Mouse (Mus musculus) adipocyte (in vitro differentiated cells): ENCODE results near the gene Fdx1.

ENCODE experiments used
- DNase-seq: peaks from one replicate; pipeline ENCODE4 v3.0.0-alpha.2; 2016; ENCODE audit warnings: low spot score

Fdx1 gene

GRCm38 (mm10) chr9:51962975-51963701 lies at the start of gene Fdx1:
Gene Fdx1 (minus strand): TSS chr9:51963556.
- peak; percentile 87 for DNase-seq

GRCm38 (mm10) chr9:52012781-52013436 lies 49.6 kb upstream of the Fdx1 start:
- DNase-seq = peak; percentile 25

DNA sequence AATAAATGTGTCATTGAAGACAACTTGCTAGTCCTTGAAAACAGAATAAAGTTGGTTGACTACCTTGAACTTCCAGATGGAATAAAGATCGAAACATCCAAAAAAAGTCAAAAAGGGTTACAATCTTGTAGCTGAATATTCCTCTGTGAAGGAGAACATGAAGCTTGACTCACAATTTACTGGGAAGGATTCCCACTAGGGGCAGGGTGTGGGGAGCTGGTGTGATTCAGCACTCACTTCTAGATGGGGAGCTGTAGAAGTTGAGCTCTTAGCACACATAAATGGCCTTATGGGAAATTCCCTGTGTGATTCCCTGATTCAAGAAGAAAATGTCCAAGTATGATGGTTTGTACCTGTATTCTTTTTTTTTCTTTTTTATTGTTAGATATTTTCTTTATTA lies 49.0 kb upstream of the Fdx1 start:
- DNase-seq = peak; percentile 67

GRCm38 (mm10) chr9:52008511-52008910 lies 45.2 kb upstream of the Fdx1 start:
- DNase-seq = no peak

DNA sequence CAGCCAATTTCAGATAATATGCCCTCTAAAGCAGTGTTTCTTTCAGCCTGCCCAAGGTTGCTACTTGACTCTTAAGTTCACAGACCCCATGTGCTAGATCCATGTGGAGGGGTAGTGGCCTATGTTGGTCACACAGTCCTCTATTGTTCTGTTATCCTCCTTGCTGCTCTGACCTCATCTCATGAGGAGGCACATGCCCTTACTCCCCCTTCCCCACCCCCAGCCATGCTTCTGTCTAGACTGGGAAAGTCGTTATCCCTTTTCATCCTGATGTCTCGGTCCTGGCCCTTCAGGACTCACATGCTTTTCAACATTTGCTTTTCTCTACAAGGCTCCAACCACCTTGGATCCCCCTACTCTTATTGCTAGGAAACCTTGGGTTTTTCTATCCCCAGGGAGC lies 44.0 kb upstream of the Fdx1 start:
- DNase-seq = no peak

DNA sequence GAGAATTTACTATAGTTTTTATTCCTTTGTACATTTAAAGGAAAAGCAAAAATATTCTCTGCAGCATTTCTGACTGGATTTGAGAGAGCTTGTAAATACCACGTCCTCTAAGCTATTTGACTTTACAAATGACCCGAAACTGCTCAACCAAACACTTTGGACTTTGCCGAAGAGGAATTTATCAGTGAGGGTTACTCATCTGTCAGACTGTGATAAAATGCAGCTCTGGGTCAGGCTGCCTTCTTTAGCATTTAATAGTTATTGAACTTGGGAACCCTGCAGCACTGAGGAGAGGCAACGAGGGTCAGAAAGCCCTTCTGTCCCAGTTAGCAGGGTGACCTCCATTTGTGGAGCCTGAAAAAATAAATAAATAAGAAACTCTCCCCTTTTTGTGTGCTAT lies 40.1 kb upstream of the Fdx1 start:
- no peak for DNase-seq

GRCm38 (mm10) chr9:51995331-51996099 lies 32.2 kb upstream of the Fdx1 start:
- peak; percentile 56 for DNase-seq

DNA sequence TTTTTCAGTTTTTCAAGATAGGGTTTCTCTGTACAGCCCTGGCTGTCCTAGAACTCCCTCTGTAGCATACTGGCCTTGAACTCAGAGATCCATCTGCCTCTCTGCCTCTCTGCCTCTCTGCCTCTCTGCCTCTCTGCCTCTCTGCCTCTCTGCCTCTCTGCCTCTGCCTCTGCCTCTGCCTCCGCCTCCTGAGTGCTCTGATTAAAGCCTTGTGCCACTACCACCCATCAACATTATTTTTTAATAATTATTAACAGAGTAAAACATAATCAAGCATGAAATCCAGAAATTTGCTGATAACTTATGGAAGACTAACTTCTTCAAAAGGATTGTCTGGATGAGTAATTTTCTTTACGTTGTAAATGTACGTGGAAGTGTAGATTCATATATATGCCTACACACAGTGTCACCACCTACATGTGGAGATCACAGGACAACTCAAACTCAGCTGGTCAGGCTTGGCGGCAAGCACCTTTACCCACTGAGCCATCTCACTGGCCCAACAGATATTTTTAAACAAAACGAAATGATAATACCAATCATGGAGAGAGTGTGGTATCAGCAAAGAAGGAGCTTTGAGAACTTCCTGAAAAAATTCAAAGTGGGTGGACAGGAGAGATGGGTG lies 31.4 kb upstream of the Fdx1 start:
- no peak for DNase-seq

DNA sequence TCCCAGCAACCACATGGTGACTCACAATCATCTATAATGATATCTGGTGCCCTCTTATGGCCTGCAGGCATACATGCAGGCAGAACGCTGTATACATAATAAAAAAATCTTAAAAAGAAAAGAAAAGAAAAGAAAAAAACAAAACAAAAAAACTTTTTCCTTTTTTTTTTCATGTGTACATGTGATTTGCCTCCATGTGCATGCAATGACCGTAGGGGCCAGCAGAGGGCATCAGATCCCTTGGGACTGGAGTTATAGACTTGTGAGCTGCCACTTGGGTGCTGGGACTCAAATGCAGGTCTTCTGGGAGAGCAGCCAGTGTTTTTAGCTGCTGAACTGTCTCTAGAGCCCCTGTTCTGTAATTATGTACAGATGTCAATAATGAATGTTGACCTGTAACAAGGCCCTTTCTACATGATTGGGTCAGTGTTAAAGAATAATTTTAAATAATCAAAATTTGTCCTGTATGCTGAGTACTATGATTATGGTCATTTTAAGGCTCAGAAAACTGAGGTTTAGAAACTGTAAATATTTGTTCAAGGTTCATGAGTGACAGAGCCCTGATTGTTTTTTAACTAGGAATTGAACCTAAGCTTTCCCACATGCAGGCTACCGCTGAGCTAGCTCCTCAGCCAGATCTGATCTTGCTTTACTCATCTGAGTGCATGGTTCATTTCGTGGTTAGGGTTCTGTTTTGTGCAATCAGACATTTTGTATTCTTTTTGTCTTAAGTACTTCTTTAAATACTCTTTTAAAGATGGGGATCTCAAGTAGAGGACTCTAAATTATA lies 30.3 kb upstream of the Fdx1 start:
- peak; percentile 37 for DNase-seq

DNA sequence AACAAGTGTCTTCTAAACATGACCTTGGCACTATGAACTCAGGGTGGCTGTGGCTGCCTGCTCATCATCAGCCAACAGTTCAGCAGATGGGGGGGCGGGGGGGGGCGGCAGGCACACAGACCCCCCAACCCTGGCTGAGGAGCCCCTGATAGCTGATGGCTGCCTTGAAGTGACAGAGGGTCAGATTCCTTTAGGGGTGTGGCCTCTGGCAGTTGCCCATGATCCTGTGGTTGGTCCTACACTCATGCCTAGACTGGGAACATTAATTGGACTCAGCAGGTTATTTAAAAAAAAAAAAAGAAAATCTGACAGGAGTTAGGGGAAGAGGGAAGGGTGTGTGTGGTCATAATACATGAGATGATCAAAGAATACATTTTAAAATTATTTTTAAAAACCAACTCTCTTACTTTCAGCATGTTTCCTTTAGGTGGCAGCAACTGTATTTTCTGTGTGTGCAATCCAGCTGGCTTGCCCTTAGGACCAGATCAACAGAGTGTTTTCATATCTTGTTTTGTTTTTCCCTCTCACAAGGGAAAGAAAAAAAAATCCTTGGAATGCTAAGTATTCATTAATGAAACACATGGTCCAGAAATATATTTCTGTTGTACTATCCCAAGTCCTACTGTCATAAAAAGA lies 28.0 kb upstream of the Fdx1 start:
- peak; percentile 75 for DNase-seq

- peak; percentile 56 for DNase-seq
Measured at GRCm38 (mm10) chr9:51990828-51991227, 27.5 kb upstream of the Fdx1 start.

- peak; percentile 71 for DNase-seq
Measured at GRCm38 (mm10) chr9:51985493-51986099, 22.2 kb upstream of the Fdx1 start.

- DNase-seq = peak; percentile 57
Measured at GRCm38 (mm10) chr9:51981131-51981530, 17.8 kb upstream of the Fdx1 start.

DNA sequence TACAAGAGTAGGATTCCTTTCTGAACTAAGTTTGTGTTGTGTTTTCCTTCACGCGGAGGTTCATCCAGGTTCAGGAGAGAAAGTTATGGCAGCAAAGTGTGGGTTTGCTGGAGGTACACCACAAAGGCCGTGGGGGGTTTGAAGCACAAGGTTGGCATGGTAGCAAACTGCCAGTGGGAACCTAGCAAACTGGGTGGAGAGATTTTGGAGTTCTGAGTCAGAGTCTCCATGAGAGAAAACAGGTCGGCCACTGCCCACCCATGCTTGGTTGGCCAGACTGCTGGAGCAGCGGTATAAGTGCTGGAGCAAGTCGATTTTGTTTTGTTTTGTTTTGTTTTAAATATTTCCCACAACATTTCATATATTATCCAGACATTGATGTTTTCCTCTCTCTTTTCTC lies 15.9 kb upstream of the Fdx1 start:
- DNase-seq = no peak

DNA sequence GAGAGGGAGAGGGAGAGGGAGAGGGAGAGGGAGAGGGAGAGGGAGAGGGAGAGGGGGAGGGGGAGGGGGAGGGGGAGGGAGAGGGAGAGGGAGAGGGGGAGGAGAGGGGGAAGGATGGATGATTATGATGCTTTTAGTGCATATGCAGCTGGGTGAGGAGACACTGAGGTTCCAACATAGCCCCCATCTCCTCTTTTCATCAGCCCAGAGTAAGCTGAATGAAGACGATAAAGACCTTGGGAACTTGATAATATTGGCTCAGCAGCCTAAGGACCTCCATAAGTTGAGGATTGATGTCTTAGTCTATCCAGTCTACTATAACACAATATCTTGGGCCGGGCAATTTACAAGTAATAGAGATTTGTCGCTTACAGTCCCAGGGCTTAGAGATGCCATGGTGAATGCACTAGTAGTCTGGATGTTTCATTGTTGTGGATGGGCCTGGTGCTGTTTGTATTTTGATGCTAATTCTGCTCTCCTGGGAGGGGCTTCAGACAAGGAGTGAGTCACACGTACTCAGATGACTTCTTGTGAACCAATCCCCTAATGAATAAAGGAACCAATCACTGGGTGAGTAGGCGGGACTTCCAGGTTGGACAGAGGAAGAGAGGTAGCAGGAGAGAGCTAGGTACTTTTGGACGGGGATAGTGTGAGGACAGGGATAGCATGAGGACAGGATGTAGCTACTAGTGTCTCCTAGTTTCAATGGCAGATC lies 15.3 kb upstream of the Fdx1 start:
- DNase-seq = no peak

- DNase-seq = peak; percentile 95
Measured at GRCm38 (mm10) chr9:51977439-51978000, 14.2 kb upstream of the Fdx1 start.

- DNase-seq = no peak
Measured at GRCm38 (mm10) chr9:51974871-51975270, 11.5 kb upstream of the Fdx1 start.

DNA sequence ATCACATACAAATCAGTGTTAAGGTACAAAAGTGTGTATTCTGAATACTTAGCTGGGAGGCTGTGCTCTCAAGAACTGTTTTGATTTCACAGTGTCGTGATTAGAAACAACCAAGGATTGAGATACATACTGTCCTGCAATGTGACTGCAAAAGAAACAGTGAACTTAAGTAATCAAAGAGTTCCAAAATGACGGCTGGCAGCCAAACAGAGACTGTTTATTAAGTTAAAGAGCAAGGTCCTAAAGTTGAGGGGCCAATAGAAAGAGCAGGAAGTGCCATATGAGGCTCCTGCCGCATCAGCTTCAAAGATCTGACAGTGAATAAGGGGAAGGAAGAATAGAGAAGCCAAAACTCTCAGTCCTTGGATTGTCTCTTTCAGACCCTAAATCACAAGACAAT lies 10.5 kb upstream of the Fdx1 start:
- DNase-seq = no peak

DNA sequence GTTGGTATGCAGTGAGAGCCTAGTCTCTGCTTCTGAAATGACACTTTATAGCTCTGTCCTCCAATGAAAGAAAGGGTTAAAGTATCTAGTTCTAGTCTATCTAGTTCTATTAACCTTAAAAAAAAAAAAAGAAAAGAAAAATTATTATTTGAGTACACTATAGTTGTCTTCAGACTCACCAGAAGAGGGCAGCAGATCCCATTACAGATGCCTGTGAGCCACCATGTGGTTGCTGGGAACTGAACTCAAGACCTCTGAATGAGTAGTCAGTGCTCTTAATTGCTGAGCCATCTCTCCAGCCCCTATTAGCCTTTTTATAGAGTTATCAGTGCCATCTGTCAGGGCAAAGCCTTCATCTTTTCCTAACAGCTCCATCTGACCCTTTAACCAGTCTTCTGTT lies 3.0 kb upstream of the Fdx1 start:
- no peak for DNase-seq

DNA sequence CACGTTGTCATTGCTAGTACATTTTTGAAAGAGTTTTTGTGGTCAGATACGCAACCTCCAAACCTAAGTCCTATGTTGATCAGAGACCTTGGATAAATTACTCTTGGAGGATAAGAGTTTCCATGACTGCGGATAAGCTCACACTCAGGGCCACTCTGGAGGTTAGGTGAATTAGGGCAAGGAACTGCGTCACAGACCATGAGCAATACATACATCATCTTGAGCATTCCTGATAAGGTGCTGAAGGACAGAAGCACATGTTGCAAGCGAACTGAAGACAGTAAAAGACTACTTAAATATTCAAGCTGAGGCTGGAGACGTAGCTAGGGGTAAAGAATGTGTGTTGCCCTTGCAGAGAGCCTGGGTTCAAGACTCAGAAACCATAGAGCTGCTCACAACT lies 754 bp upstream of the Fdx1 start:
- no peak for DNase-seq
